Mouse (Mus musculus) MEL (cell line): ENCODE data around the gene Tomm34. TPM values are rescaled to one million over a fixed set of nuclear protein-coding genes. Genes with fewer than 3 reads are reported as not detected.
A peak's percentile ranks its signal among the peaks of the same experiment; 100 is the strongest.

ENCODE experiments used
- DNase-seq: peaks from one replicate; pipeline ENCODE4 v3.0.0; 2011; ENCODE audit warnings: low read depth, low spot score
- H3K27ac ChIP-seq: 2 replicates; pipeline ENCODE4 v1.5.1; 2012; ENCODE audit warnings: low read depth, mild to moderate bottlenecking, control low read depth, low read length, moderate library complexity; ENCODE audit not compliant: control insufficient read depth
- H3K27me3 ChIP-seq, 2 experiments: fragments of 150-350 bp in 1 of 2; sonication (generic) in 1 of 2; 2 replicates each; pipeline ENCODE4 v1.6.1; 2012; ENCODE audit warnings: low read length in 2 of 2, mild to moderate bottlenecking in 2 of 2, improper control_type of control experiment in 1 of 2, moderate library complexity in 1 of 2; ENCODE audit not compliant: insufficient read depth in 2 of 2, control insufficient read depth in 1 of 2
- H3K36me3 ChIP-seq, 2 experiments: 2 replicates each; pipeline ENCODE4 v1.6.1; 2012 to 2014; ENCODE audit warnings: low read length in 2 of 2, improper control_type of control experiment in 1 of 2, inconsistent platforms in 1 of 2, mild to moderate bottlenecking in 1 of 2; ENCODE audit not compliant: insufficient read depth in 2 of 2, control insufficient read depth in 1 of 2
- H3K4me1 ChIP-seq, 2 experiments: fragments of 150-350 bp in 1 of 2; sonication (generic) in 1 of 2; 2 replicates each; pipeline ENCODE4 v1.6.1; 2012; ENCODE audit warnings: low read length in 2 of 2, improper control_type of control experiment in 1 of 2, mild to moderate bottlenecking in 1 of 2; ENCODE audit not compliant: insufficient read depth in 2 of 2, control insufficient read depth in 1 of 2
- H3K4me3 ChIP-seq, 2 experiments: fragments of 150-350 bp in 1 of 2; sonication (generic) in 1 of 2; 2 replicates each; pipeline ENCODE4 v1.5.1; 2012; ENCODE audit warnings: low read depth in 2 of 2, low read length in 2 of 2, mild to moderate bottlenecking in 2 of 2, moderate library complexity in 2 of 2, control low read depth in 1 of 2, improper control_type of control experiment in 1 of 2; ENCODE audit not compliant: control insufficient read depth in 1 of 2, insufficient read depth in 1 of 2
- H3K79me2 ChIP-seq: 2 replicates; pipeline ENCODE4 v1.6.1; 2012; ENCODE audit warnings: mild to moderate bottlenecking, low read length, moderate library complexity; ENCODE audit not compliant: control insufficient read depth, poor library complexity, insufficient read depth
- H3K9ac ChIP-seq: 2 replicates; pipeline ENCODE4 v1.6.1; 2012; ENCODE audit warnings: low read depth, mild to moderate bottlenecking, control low read depth, low read length, moderate library complexity; ENCODE audit not compliant: control insufficient read depth, poor library complexity, severe bottlenecking
- H3K9me3 ChIP-seq: fragments of 150-350 bp; sonication (generic); replicated peaks from 2 replicates; pipeline ENCODE4 v1.6.1; 2012; ENCODE audit warnings: mild to moderate bottlenecking, low read length, improper control_type of control experiment, moderate library complexity; ENCODE audit not compliant: insufficient read depth
- BHLHE40 ChIP-seq: IDR thresholded peaks from 2 replicates; pipeline ENCODE4 v1.6.1; 2012; ENCODE audit warnings: low read depth, mild to moderate bottlenecking, inconsistent platforms, low read length, improper control_type of control experiment, borderline replicate concordance
- CHD1 ChIP-seq: IDR thresholded peaks from 2 replicates; pipeline ENCODE4 v1.6.1; 2012; ENCODE audit warnings: low read depth, mild to moderate bottlenecking, inconsistent platforms, low read length, improper control_type of control experiment
- CHD2 ChIP-seq: IDR thresholded peaks from 2 replicates; pipeline ENCODE4 v1.6.1; 2011; ENCODE audit warnings: low read length, improper control_type of control experiment
- E2F4 ChIP-seq: IDR thresholded peaks from 2 replicates; pipeline ENCODE4 v1.6.1; 2011; ENCODE audit warnings: low read depth, low read length, improper control_type of control experiment, borderline replicate concordance
- ELF1 ChIP-seq: IDR thresholded peaks from 2 replicates; pipeline ENCODE4 v1.6.1; 2014; ENCODE audit warnings: low read depth, mild to moderate bottlenecking, inconsistent platforms, low read length, improper control_type of control experiment, moderate library complexity
- EP300 ChIP-seq, 2 experiments: IDR thresholded peaks; 2 replicates each; pipeline ENCODE4 v1.6.1; 2011; ENCODE audit warnings: improper control_type of control experiment in 2 of 2, low read length in 2 of 2, low read depth in 1 of 2, mild to moderate bottlenecking in 1 of 2
- ETS1 ChIP-seq: IDR thresholded peaks from 2 replicates; pipeline ENCODE4 v1.6.1; 2012; ENCODE audit warnings: low read depth, mild to moderate bottlenecking, inconsistent platforms, low read length, improper control_type of control experiment, moderate library complexity
- GABPA ChIP-seq: IDR thresholded peaks from 2 replicates; pipeline ENCODE4 v1.6.1; 2012; ENCODE audit warnings: low read depth, mild to moderate bottlenecking, inconsistent platforms, low read length, improper control_type of control experiment, moderate library complexity
- HCFC1 ChIP-seq: IDR thresholded peaks from 2 replicates; pipeline ENCODE4 v1.6.1; 2012; ENCODE audit warnings: low read depth, mild to moderate bottlenecking, inconsistent platforms, low read length, improper control_type of control experiment, moderate library complexity
- KAT2A ChIP-seq: conservative IDR thresholded peaks from 2 replicates; pipeline ENCODE4 v1.6.1; 2012; ENCODE audit warnings: low read depth, low read length, improper control_type of control experiment, inconsistent platforms
- MAX ChIP-seq: IDR thresholded peaks from 2 replicates; pipeline ENCODE4 v1.6.1; 2011; ENCODE audit warnings: low read length, improper control_type of control experiment
- MAZ ChIP-seq: IDR thresholded peaks from 2 replicates; pipeline ENCODE4 v1.6.1; 2012; ENCODE audit warnings: low read depth, mild to moderate bottlenecking, inconsistent platforms, low read length, improper control_type of control experiment
- MXI1 ChIP-seq: IDR thresholded peaks from 2 replicates; pipeline ENCODE4 v1.6.1; 2011; ENCODE audit warnings: mild to moderate bottlenecking, low read depth, low read length, improper control_type of control experiment
- MYB ChIP-seq: IDR thresholded peaks from 2 replicates; pipeline ENCODE4 v1.6.1; 2011; ENCODE audit warnings: mild to moderate bottlenecking, low read depth, low read length, improper control_type of control experiment
- MYC ChIP-seq: IDR thresholded peaks from 2 replicates; pipeline ENCODE4 v1.6.1; 2011; ENCODE audit warnings: low read depth, mild to moderate bottlenecking, low read length, improper control_type of control experiment, moderate library complexity
- NELFE ChIP-seq: IDR thresholded peaks from 2 replicates; pipeline ENCODE4 v1.6.1; 2011; ENCODE audit warnings: low read depth, low read length, improper control_type of control experiment
- NRF1 ChIP-seq: IDR thresholded peaks from 2 replicates; pipeline ENCODE4 v1.6.1; 2014; ENCODE audit warnings: low read depth, mild to moderate bottlenecking, inconsistent platforms, low read length, improper control_type of control experiment, moderate library complexity; ENCODE audit not compliant: poor library complexity, insufficient read depth, severe bottlenecking
- POLR2A ChIP-seq, 2 experiments: IDR thresholded peaks; 2 replicates each; pipeline ENCODE4 v1.6.1; 2011 to 2012; ENCODE audit warnings: low read length in 2 of 2, mild to moderate bottlenecking in 2 of 2, control low read depth in 1 of 2, improper control_type of control experiment in 1 of 2, low read depth in 1 of 2, moderate library complexity in 1 of 2; ENCODE audit not compliant: control insufficient read depth in 1 of 2, insufficient read depth in 1 of 2, poor library complexity in 1 of 2
- RAD21 ChIP-seq: IDR thresholded peaks from 2 replicates; pipeline ENCODE4 v1.6.1; 2011; ENCODE audit warnings: mild to moderate bottlenecking, low read depth, low read length, improper control_type of control experiment
- RCOR1 ChIP-seq: IDR thresholded peaks from 2 replicates; pipeline ENCODE4 v1.6.1; 2012; ENCODE audit warnings: low read depth, mild to moderate bottlenecking, inconsistent platforms, low read length, improper control_type of control experiment
- SIN3A ChIP-seq: IDR thresholded peaks from 2 replicates; pipeline ENCODE4 v1.6.1; 2012; ENCODE audit warnings: low read length, improper control_type of control experiment, inconsistent platforms
- SMC3 ChIP-seq: IDR thresholded peaks from 2 replicates; pipeline ENCODE4 v1.6.1; 2011; ENCODE audit warnings: low read depth, low read length, improper control_type of control experiment
- TBP ChIP-seq: IDR thresholded peaks from 2 replicates; pipeline ENCODE4 v1.8.0; 2011; ENCODE audit warnings: low read depth, low read length, improper control_type of control experiment
- TCF12 ChIP-seq: IDR thresholded peaks from 2 replicates; pipeline ENCODE4 v1.6.1; 2014; ENCODE audit warnings: low read depth, mild to moderate bottlenecking, inconsistent platforms, low read length, improper control_type of control experiment, moderate library complexity
- USF1 ChIP-seq: IDR thresholded peaks from 2 replicates; pipeline ENCODE4 v1.6.1; 2014; ENCODE audit warnings: low read depth, mild to moderate bottlenecking, inconsistent platforms, low read length, improper control_type of control experiment, moderate library complexity
- USF2 ChIP-seq, 2 experiments: IDR thresholded peaks; 2 replicates each; pipeline ENCODE4 v1.6.1; 2011 to 2012; ENCODE audit warnings: improper control_type of control experiment in 2 of 2, low read length in 2 of 2, borderline replicate concordance in 1 of 2, inconsistent platforms in 1 of 2, low read depth in 1 of 2, mild to moderate bottlenecking in 1 of 2; ENCODE audit not compliant: insufficient read depth in 1 of 2
- ZMIZ1 ChIP-seq: IDR thresholded peaks from 2 replicates; pipeline ENCODE4 v1.6.1; 2012; ENCODE audit warnings: low read depth, mild to moderate bottlenecking, inconsistent platforms, low read length, improper control_type of control experiment, moderate library complexity
- ZNF384 ChIP-seq: IDR thresholded peaks from 2 replicates; pipeline ENCODE4 v1.6.1; 2012; ENCODE audit warnings: low read depth, mild to moderate bottlenecking, inconsistent platforms, low read length, improper control_type of control experiment
- polyA plus RNA-seq, 2 experiments: library from polyadenylated mRNA; stranded (reverse) in 1 of 2; unstranded in 1 of 2; fragments of >175 nt in 1 of 2; fragments of >200 nt in 1 of 2; gene quantifications; 2 replicates each; pipeline versions ENCODE4 v1.2.1 to v1.2.4; 2012; ENCODE audit warnings: low replicate concordance in 2 of 2, low read depth in 1 of 2; ENCODE audit not compliant: insufficient read length in 2 of 2, insufficient read depth in 1 of 2, missing spikeins in 1 of 2
- total RNA-seq: library from RNA; depleted of rRNA; stranded (reverse); fragments of 300-350 nt; gene quantifications from 2 replicates; pipeline ENCODE4 v1.2.3, GENCODE M21; 2012

Gene Tomm34
- total and polyA plus RNA-seq, 3 experiments, result 38.9 to 48.7 TPM; not detected in 1

DNA sequence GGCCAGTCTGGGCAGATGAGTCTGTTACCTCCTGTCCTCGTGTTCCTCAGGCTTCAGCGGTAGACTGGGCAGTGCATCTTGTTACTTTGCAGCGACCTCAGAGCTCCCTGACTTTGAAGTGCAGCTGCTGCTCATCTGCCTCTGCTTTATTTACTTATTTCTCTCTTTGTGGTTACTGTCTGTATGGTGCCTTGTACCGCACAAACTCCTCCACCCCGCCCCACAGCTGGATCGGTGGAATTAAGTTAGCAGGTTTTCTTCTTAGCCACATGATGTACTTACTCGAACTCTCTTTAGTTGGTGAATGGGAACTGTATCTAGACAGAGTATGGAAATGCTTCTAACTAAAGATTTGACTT, 13.4 kb upstream of the Tomm34 start:
- H3K4me3 ChIP-seq, result no peak overlapping the region
- peak overlapping the region; percentile 81 for H3K27ac ChIP-seq
- peaks cover 2% of the 10 kb centered on the region for H3K79me2 ChIP-seq
- peak; percentile 32 for DNase-seq
- H3K36me3 ChIP-seq, result peaks cover 18 to 21% of the 10 kb centered on the region in 2 experiments
- H3K4me1 ChIP-seq, result peaks cover 16 to 18% of the 10 kb centered on the region in 2 experiments
- H3K9me3 ChIP-seq, result no peaks in the 10 kb centered on the region
- H3K27me3 ChIP-seq, result no peaks in the 10 kb centered on the region
- peak overlapping the region; percentile 40 for H3K9ac ChIP-seq
- TF ChIP-seq ZMIZ1, result no peak
- no peak for TF ChIP-seq NRF1
- no peak for TF ChIP-seq CHD1
- no peak for TF ChIP-seq SMC3
- TF ChIP-seq NELFE, result no peak
- no peak for TF ChIP-seq POLR2A (IDR thresholded peaks at IDR 0.05; ENCODE audit: control insufficient read depth in 1 of 2, insufficient read depth in 1 of 2, low read depth in 1 of 2, low read length in 2 of 2, poor library complexity in 1 of 2)
- TF ChIP-seq KAT2A, result no peak
- no peak for TF ChIP-seq E2F4
- TF ChIP-seq USF1, result no peak
- no peak for TF ChIP-seq MAZ
- no peak for TF ChIP-seq TBP
- TF ChIP-seq GABPA, result no peak
- no peak for TF ChIP-seq EP300 (IDR thresholded peaks at IDR 0.05; ENCODE audit: low read depth in 1 of 2, low read length in 2 of 2)
- TF ChIP-seq RCOR1, result no peak
- no peak for TF ChIP-seq CHD2

DNA sequence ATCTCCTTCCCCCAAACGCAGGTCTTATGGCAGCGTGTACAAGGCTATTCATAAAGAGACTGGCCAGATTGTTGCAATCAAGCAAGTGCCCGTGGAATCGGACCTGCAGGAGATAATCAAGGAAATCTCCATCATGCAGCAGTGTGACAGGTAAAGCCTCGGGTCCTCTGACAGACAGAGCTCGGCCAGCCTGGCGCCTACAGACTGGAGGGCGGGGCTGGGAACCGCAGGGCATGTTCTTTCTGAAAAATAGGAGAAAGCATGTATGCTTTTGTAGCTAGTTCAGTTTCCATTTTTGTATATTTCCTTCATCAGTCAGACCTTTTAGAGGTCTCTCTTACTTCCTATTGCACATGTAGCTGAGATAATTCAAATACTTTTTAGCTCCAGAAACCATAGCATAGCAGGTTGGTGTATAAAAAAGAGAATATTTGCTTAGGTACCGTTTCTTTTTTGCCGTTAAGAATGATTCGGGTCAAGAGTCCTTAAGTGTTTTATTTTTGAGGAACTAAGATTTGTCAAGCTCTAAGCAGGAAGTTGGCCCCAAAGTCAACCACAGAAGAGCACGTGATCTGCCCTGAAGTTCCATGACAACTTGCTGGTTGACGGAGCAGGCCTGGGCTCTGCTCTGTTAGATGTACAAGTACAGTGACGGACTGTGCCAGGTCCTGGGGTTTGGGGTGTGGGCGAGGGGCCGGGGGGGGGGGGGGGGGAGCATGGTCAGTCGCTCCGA, 12.8 kb upstream of the Tomm34 start:
- DNase-seq, result peak; percentile 94
- Histone ChIP-seq H3K9me3 (no peaks in the 10 kb centered on the region), H3K4me3 (peak overlapping the region in 1 of 2 experiments; percentile 44; a peak in 2 of 4 replicates), H3K27ac (peak overlapping the region; percentile 81), H3K79me2 (peaks cover 2% of the 10 kb centered on the region), H3K4me1 (peaks cover 18 to 20% of the 10 kb centered on the region in 2 experiments), H3K36me3 (peaks cover 18 to 27% of the 10 kb centered on the region in 2 experiments), H3K27me3 (no peaks in the 10 kb centered on the region)
- no peak for TF ChIP-seq MAZ
- TF ChIP-seq BHLHE40, result peak; percentile 93
- peak; percentile 80; the same call in 1 of the 2 replicates for TF ChIP-seq RCOR1
- no peak for TF ChIP-seq RAD21
- no peak for TF ChIP-seq TCF12
- TF ChIP-seq TBP, result no peak
- peak; percentile 59; the same call in 1 of the 2 replicates for TF ChIP-seq ETS1
- TF ChIP-seq ZNF384, result no peak
- peak; percentile 77 for TF ChIP-seq ELF1
- TF ChIP-seq MAX, result peak; percentile 96
- no peak for TF ChIP-seq ZMIZ1
- TF ChIP-seq USF2 (IDR thresholded peaks at IDR 0.05; ENCODE audit: borderline replicate concordance in 1 of 2, insufficient read depth in 1 of 2, low read depth in 1 of 2, low read length in 2 of 2), result peak; percentile 65 to 87
- no peak; the same call in 1 of the 2 replicates for TF ChIP-seq MYC
- peak; percentile 97 for TF ChIP-seq USF1
- TF ChIP-seq NELFE, result no peak
- TF ChIP-seq MYB, result 0 out of 2 replicates have a peak, but pooled peaks have one; percentile 39
- 0 out of 2 replicates have a peak, but pooled peaks have one; percentile 35 for TF ChIP-seq HCFC1
- TF ChIP-seq EP300 (IDR thresholded peaks at IDR 0.05; ENCODE audit: low read depth in 1 of 2, low read length in 2 of 2), result peak; percentile 21 to 66; a peak in 3 of 4 replicates
- peak; percentile 81 for TF ChIP-seq SIN3A
- peak; percentile 76 for TF ChIP-seq MXI1
- no peak for TF ChIP-seq SMC3
- TF ChIP-seq, all 39 proteins: peak for 12
- peak overlapping the region; percentile 4 for H3K9ac ChIP-seq
